Mouse (Mus musculus) testis, adult 2 months (tissue): ENCODE measurements around the gene Ccdc71l. TPM values are rescaled to one million over a fixed set of nuclear protein-coding genes. Genes with fewer than 3 reads are reported as not detected.

Experiments used
- H3K27ac ChIP-seq: fragments of 200-500 bp; 2 replicates; pipeline ENCODE4 v1.5.1; 2012; ENCODE audit warnings: low read depth, low read length; ENCODE audit not compliant: control insufficient read depth, insufficient read depth
- H3K27me3 ChIP-seq: fragments of 200-500 bp; 2 replicates; pipeline ENCODE4 v1.6.1; 2012; ENCODE audit warnings: mild to moderate bottlenecking, low read length, moderate library complexity; ENCODE audit not compliant: control insufficient read depth, insufficient read depth
- H3K36me3 ChIP-seq: fragments of 200-500 bp; 2 replicates; pipeline ENCODE4 v1.6.1; 2012; ENCODE audit warnings: mild to moderate bottlenecking, low read length; ENCODE audit not compliant: control insufficient read depth, insufficient read depth
- H3K4me1 ChIP-seq: fragments of 200-500 bp; 2 replicates; pipeline ENCODE4 v1.6.1; 2012; ENCODE audit warnings: low read length; ENCODE audit not compliant: control insufficient read depth, insufficient read depth
- H3K4me3 ChIP-seq: fragments of 200-500 bp; 2 replicates; pipeline ENCODE4 v1.5.1; 2012; ENCODE audit warnings: low read depth, mild to moderate bottlenecking, low read length, moderate library complexity, mixed read lengths; ENCODE audit not compliant: control insufficient read depth
- CTCF ChIP-seq: fragments of 200-500 bp; IDR thresholded peaks from 2 replicates; pipeline ENCODE4 v1.5.1; 2012; ENCODE audit warnings: low read depth, mild to moderate bottlenecking, inconsistent platforms, low read length, moderate library complexity; ENCODE audit not compliant: control insufficient read depth, insufficient read depth, insufficient replicate concordance
- POLR2A ChIP-seq: fragments of 200-500 bp; IDR thresholded peaks from 2 replicates; pipeline ENCODE4 v1.6.1; 2012; ENCODE audit warnings: low read depth, mild to moderate bottlenecking, inconsistent platforms, low read length, moderate library complexity; ENCODE audit not compliant: control insufficient read depth
- polyA plus RNA-seq: library from polyadenylated mRNA; depleted of rRNA; stranded (reverse); fragments of >200 nt; gene quantifications from 2 replicates; pipeline ENCODE4 v1.2.3, GENCODE M21; 2012; rRNA removed

The Ccdc71l gene
- polyA plus RNA-seq, 1 experiment = 2.6 TPM

DNA sequence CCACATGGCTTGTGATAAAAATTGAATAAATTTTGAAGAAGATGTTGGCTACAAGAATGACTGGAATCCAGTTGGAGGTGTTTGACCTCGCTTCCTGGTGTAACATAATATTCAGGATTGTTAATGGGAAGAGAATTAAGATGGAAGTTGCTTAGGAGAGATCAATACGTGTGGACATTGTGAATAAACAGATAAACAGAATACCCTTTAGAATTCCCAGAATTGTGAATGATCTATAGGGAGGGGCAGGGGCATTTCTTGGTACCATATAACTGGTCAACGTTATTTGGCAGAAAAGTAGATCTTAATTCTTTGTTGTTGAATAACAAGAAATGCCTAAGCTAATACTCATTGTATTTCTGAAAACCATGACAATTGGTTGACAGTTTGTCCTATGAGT, 2.0 kb downstream of the Ccdc71l start:
- no peaks in the 10 kb centered on the region for H3K36me3 ChIP-seq
- H3K27me3 ChIP-seq = no peaks in the 10 kb centered on the region
- TF ChIP-seq CTCF = no peak
- TF ChIP-seq POLR2A = no peak
- H3K4me3 ChIP-seq = no peak overlapping the region
- H3K4me1 ChIP-seq = peaks cover 3% of the 10 kb centered on the region
- H3K27ac ChIP-seq = no peak overlapping the region

DNA sequence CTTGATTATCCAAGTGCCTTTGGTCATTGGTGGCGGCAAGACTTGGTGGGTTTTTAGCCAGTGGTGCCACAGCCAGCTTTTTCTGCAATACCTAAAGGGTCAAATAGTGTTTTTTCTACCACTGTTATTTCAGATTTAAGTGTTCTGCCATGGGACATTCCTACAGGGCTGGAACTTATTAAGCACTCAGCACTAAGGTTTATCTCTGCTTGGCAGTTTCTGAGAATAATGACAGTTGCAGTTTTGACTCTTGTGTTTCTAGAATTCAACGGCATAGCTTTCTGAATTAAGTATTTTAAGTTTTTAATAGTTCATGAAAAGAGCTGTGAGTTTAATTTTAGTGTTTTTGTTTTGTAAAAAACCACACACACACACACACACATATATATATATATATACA, 2.5 kb downstream of the Ccdc71l start:
- peak overlapping the region; percentile 4; the same call in 1 of the 2 replicates for H3K4me3 ChIP-seq
- TF ChIP-seq POLR2A = no peak
- no peak for TF ChIP-seq CTCF
- H3K4me1 ChIP-seq = peaks cover 3% of the 10 kb centered on the region
- H3K36me3 ChIP-seq = no peaks in the 10 kb centered on the region
- no peak overlapping the region for H3K27ac ChIP-seq
- H3K27me3 ChIP-seq = no peaks in the 10 kb centered on the region

DNA sequence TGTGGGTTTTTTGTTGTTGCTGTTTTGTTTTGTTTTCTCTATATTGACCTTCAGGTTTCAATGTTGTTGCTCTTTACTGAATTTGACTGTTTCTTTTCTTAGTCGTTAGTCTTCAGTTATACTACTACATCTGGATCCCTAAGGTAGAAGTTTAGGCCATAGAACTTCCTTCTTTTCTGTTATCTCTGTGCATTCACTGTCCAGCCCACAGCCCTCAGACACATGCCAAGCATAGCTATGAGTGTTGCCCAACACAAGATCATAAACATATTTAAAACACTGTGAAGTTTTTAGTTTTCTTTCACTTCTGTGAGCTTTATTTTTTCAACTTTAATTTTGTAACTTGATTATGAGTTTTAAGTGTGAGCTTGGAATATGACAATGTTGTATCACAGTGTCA, 41.0 kb downstream of the Ccdc71l start:
- Histone ChIP-seq H3K4me1 (no peaks in the 10 kb centered on the region), H3K27ac (no peak overlapping the region), H3K4me3 (no peak overlapping the region), H3K36me3 (no peaks in the 10 kb centered on the region), H3K27me3 (no peaks in the 10 kb centered on the region)
- TF ChIP-seq CTCF (no peak), POLR2A (no peak)

DNA sequence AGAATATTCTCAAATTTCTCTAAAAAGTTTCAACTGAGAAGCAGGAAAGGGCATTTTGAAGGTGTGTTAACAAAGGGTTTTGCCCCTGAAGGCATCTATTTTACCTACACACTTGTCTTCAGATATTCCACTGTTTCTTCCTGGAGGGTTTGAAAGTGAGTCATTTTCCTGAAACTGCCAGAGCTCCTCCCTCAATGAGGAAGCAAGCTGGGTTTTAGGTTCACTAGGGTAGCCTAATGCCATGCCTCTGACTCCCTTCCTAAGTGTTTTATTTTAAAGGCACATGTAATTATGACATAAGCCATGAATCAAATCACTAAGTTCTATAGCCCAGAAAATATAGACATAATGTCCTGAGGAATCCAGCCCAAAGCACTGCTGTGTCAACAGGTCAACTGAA, 49.3 kb downstream of the Ccdc71l start:
- H3K4me3 ChIP-seq = no peak overlapping the region
- no peaks in the 10 kb centered on the region for H3K4me1 ChIP-seq
- H3K27me3 ChIP-seq = no peaks in the 10 kb centered on the region
- no peak overlapping the region for H3K27ac ChIP-seq
- TF ChIP-seq POLR2A (no peak), CTCF (no peak)
- H3K36me3 ChIP-seq = no peaks in the 10 kb centered on the region

DNA sequence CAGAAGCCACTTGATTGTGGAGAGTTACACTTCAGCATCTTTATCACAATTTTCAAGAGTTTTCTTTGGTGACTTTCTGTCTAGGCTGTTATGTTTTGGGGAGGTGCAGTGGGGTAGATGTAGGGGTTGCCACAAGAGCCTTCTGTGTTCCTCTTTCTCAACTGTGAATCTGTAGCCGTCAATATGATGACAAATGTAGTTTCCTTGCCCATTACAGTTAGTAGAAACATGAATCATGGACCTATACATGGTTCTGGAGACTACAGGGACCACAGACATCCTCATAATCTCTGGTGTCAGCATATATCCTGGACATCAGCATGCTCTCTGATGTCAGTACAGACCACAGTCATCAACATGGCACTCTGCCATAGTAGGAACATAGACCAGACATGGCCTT, 52.5 kb downstream of the Ccdc71l start:
- Histone ChIP-seq H3K4me1 (no peaks in the 10 kb centered on the region), H3K4me3 (peak overlapping the region; percentile 70; the same call in 1 of the 2 replicates), H3K27ac (no peak overlapping the region), H3K36me3 (no peaks in the 10 kb centered on the region), H3K27me3 (no peaks in the 10 kb centered on the region)
- TF ChIP-seq POLR2A = no peak
- TF ChIP-seq CTCF = no peak

Other genes starting within 250 kb of the Ccdc71l start
- 0.72 and 1.1 TPM in 2 replicates for gene Pik3cg, start 170.0 kb upstream of the Ccdc71l start, polyA plus RNA-seq